Mouse (Mus musculus): Measurements from ENCODE around the gene Slc39a10. TPM values are rescaled to one million over a fixed set of nuclear protein-coding genes. Genes with fewer than 3 reads are reported as not detected.

Gene Slc39a10
- 10 to 100 TPM; 14.0 to 15.1 TPM for total RNA-seq (2021)
- long read RNA-seq, experiment 1, full-length matches to known transcripts: 11 of 15 reads
- long read RNA-seq, experiment 1, partial matches to known transcripts: 2 of 15 reads
- long read RNA-seq, experiment 1, other reads (novel, unspliced or antisense): 2 of 15 reads
- long read RNA-seq, experiment 2, full-length matches to known transcripts: 14 of 22 reads
- long read RNA-seq, experiment 2, partial matches to known transcripts: 3 of 22 reads
- long read RNA-seq, experiment 2, other reads (novel, unspliced or antisense): 5 of 22 reads

DNA sequence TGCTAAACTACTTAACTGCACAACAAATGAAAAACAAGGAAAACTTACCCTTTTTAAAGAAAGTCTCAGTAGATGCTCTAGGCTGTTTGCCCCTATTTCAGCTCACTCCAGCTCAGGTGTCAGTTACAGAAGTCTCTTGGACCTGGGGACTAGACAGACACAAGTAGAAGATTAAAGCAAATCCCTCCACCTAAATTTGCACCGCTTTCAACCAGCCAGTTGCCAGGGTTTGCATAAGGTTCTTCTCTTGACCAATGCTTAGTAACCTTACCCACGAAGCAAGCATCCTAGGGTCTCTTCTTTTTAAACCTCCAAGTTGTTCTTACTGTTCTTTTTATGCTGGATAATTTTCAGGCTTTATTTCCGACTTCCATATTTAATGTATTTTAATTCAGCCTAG, at the start of gene Slc39a10:
Gene Slc39a10 (minus strand): TSS at position 101 of the 400 bp plus-strand sequence.
- intact Hi-C loops (cut with DNase I): no loop called here
- DNase-seq: no peak

GRCm38 (mm10) chr1:46939295-46939694, 46.6 kb upstream of the Slc39a10 start:
- no peak for DNase-seq
- intact Hi-C loops (cut with DNase I): no loop called here

- DNase-seq: no peak
- intact Hi-C loops (cut with DNase I): no loop called here
These were observed 45.0 kb upstream of the Slc39a10 start for GRCm38 (mm10) chr1:46937641-46938040.

DNA sequence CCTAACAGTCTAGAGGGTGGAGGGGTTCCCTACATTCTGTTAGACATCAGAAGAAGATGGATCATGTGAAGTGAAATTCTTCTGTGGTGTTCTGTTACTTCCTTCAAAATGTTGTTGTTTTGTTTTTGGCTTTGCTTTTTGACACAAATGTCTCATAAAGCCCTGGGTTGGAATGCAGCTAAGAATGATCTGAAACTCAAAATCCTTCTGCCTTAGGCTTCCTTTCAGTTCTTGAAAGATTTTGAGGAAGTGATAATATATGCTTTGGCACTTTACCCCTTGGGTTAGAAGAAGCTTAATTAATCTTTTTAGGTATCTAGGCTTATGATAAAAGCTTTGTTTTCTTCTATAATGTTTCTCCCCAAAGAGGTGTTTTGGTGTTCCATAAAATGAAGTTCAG, 34.5 kb upstream of the Slc39a10 start:
- no peak for DNase-seq
- intact Hi-C loops (cut with DNase I): no loop called here

- intact Hi-C loops (cut with DNase I): no loop called here
- DNase-seq: no peak
These were observed 33.6 kb upstream of the Slc39a10 start for GRCm38 (mm10) chr1:46926239-46926638.

DNA sequence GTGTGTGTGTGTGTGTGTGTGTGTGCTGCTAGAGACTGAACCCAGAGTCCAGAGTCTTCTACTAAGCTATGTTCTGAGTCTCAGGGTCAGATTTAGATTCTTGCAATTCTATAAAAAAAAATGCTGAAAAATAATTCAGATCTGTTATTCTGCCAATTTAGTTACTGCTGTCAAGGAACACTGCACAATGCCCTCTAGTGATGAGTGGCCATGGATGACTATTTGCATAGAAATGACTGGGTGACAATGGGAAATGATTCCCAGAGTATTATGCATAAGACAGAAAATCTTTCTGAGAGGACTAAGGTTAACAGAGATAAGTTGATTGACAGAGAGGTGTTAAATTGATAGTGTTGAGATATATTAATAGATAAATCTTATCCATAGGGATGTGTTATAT, 32.3 kb upstream of the Slc39a10 start:
- intact Hi-C loops (cut with DNase I): loop anchor here (5.0 kb wide), 1 partner anchor 73 kb away; no protein-coding TSS in a partner anchor
- DNase-seq: no peak

GRCm38 (mm10) chr1:46922904-46923303, 30.3 kb upstream of the Slc39a10 start:
- DNase-seq: no peak
- intact Hi-C loops (cut with DNase I): loop anchor here (5.0 kb wide), 1 partner anchor 71 kb away; no protein-coding TSS in a partner anchor

- no peak for DNase-seq
- intact Hi-C loops (cut with DNase I): loop anchor here (5.0 kb wide), 1 partner anchor 69 kb away; no protein-coding TSS in a partner anchor
These were observed 29.0 kb upstream of the Slc39a10 start for GRCm38 (mm10) chr1:46921630-46922029.

DNA sequence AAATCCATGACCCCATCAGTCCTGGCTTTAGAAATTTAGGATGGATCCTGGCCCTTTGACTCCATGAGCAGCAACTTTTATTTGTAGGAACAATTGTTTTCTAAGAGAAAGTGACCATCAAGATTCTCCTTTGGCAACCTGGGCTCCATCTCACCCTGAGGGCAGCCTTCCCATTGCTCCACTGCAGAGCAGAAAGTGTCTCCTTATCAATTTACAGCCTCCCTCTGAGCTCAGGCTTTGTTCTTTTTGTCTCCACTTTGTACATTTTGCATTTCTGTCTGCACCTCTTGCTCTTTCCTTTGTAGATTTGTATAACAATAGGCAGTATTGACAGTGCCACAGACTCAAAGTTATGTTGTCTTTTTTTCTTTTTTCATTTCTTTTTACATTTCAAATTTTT, 23.6 kb upstream of the Slc39a10 start:
- intact Hi-C loops (cut with DNase I): no loop called here
- no peak for DNase-seq

GRCm38 (mm10) chr1:46914349-46914748, 21.7 kb upstream of the Slc39a10 start:
- intact Hi-C loops (cut with DNase I): no loop called here
- DNase-seq: no peak

- no peak for DNase-seq
- intact Hi-C loops (cut with DNase I): no loop called here
These were observed 20.0 kb upstream of the Slc39a10 start for GRCm38 (mm10) chr1:46912506-46913156.

DNA sequence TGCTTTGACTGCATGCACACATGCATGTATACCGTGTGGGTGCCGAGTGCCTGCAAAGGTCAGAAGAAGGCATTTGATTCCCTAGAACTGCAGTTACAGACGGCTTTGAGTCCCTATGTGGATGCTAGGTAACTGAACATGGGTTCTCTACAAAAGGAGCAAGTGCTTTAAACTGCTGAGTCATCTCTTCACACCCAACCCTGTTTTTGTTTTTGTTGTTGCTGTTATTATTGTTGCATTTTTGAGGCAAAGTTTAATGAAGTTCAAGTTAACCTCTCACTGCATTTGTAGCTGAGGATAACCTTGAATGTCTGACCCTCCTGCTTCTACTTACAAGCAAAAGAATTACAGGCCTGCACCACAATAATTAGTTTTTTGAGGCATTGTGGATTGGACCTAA, 17.5 kb upstream of the Slc39a10 start:
- DNase-seq: no peak
- intact Hi-C loops (cut with DNase I): no loop called here

DNA sequence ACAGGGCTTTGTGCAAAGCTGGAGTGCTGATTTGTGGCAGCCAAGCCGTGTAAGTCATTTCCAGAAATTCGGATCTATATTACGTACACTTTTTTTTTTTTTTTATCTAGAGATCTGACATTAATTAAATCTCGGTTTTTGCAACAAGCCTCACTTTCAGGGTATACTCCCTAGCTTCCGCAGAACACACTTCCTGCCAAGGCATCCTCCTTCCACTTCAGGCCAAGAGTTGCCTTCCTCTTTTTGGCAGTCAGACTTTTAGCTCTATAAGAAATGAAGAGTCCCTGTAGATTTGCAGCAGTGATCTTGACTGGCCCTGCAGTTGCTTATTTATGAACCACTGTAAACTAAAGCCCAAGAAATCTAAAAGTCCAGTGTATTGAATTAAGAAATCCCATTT, 13.1 kb upstream of the Slc39a10 start:
- no peak for DNase-seq
- intact Hi-C loops (cut with DNase I): loop anchor here (5.0 kb wide), 1 partner anchor 53 kb away; no protein-coding TSS in a partner anchor

DNA sequence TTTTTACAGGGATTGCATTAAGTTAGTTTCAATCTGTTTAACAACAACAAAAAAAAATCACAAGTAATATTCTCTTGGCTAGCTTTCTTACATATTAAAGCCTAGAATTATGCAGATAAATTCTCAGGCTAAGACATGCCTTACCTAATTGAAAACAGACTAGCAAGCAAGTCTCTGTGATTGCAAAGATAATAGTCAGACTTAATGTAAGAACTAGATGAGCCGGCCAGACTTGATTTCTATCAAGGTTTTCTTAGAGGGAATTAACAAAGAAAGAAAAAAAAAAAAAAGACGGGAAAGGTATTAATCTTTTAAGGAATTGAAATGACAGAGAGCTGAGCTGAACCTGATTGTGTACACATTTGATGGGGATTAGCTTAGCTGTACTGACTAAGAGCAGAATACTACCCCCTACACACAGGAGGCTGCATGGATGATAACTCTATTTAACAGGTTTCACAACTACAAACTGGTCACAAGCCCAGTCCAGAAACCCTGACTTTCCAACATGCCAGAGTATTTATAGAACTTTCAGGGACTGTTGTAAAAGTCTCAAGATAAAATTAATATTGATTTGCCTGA, 9.5 kb upstream of the Slc39a10 start:
- intact Hi-C loops (cut with DNase I): no loop called here
- DNase-seq: no peak

GRCm38 (mm10) chr1:46894281-46894842, 1.7 kb upstream of the Slc39a10 start:
- DNase-seq: no peak
- intact Hi-C loops (cut with DNase I): no loop called here

GRCm38 (mm10) chr1:46888726-46889125, 3.9 kb downstream of the Slc39a10 start:
- intact Hi-C loops (cut with DNase I): no loop called here
- no peak for DNase-seq

DNA sequence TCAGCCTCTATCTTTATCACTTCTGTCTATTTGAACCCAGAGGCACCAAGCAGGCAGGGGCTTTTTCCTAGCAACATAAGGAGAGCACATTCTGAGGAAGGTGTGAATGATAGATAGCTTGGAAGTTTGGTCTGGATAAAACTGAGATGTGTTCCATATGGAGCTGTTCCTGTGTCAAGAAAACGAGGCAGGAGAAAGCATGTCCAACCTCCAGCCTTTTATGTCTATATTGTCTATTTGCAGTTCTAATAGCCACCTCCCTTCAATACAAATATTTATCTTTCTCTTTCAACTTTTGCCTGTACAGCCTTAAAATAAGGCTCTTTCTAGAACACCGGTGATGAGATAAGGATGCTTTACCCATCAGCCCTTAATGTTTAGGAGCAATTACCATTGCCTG, 4.3 kb downstream of the Slc39a10 start:
- no peak for DNase-seq
- intact Hi-C loops (cut with DNase I): no loop called here

- intact Hi-C loops (cut with DNase I): no loop called here
- no peak for DNase-seq
These were observed 4.7 kb downstream of the Slc39a10 start for GRCm38 (mm10) chr1:46887908-46888307.

- DNase-seq: no peak
- intact Hi-C loops (cut with DNase I): no loop called here
These were observed 6.6 kb downstream of the Slc39a10 start for GRCm38 (mm10) chr1:46886091-46886490.

GRCm38 (mm10) chr1:46885231-46885630, 7.4 kb downstream of the Slc39a10 start:
- intact Hi-C loops (cut with DNase I): no loop called here
- DNase-seq: no peak

DNA sequence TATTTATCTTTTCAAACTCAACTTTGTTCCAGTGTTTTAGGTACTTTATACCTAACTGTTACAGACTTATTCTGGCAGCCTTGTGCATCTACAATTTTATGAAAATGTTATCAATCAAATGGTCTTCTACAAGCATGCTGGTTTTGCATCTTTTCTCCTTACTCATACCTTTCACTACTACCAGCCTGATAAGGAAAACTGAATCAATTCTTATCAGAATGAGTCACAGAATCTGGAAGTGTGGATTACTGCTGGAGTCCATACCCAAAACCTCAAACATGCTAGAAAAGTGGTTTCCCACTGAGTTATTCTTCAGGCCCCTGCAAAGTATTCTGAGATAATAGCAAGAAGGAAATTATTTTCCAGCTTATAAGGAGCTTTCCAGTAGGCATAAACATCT, 12.7 kb downstream of the Slc39a10 start:
- intact Hi-C loops (cut with DNase I): no loop called here

More for the DNA sequence above, 12.7 kb downstream of the Slc39a10 start:
- DNase-seq: no peak
